Mouse (Mus musculus): Measurements from ENCODE around the gene Olfr62.

The Olfr62 gene

GRCm38 (mm10) chr4:118658652-118659051, at the start of gene Olfr62:
Gene Olfr62 (plus strand): TSS chr4:118658952.

GRCm38 (mm10) chr4:118609836-118610235, 48.9 kb upstream of the Olfr62 start:
- 71% methylated on average over 3 of the region's 3 CpGs for WGBS

GRCm38 (mm10) chr4:118612619-118613018, 46.1 kb upstream of the Olfr62 start:
- 31% methylated on average over 11 of the region's 11 CpGs for WGBS

- WGBS: 68% methylated on average over 11 of the region's 11 CpGs
Measured at GRCm38 (mm10) chr4:118615412-118615811, 43.3 kb upstream of the Olfr62 start.

GRCm38 (mm10) chr4:118620279-118620966, 38.3 kb upstream of the Olfr62 start, which contains the start of the genes Cfap57 and Ebna1bp2:
Gene Cfap57 (minus strand): TSS chr4:118620777.
Gene Ebna1bp2 (plus strand): TSS chr4:118620799.
- under 1% methylated on average over 37 of the region's 41 CpGs for WGBS

- WGBS: under 1% methylated on average over 23 of the region's 23 CpGs
Measured at GRCm38 (mm10) chr4:118620967-118621320, 37.8 kb upstream of the Olfr62 start.

- 86% methylated on average over 9 of the region's 9 CpGs for WGBS
Measured at GRCm38 (mm10) chr4:118621781-118622180, 37.0 kb upstream of the Olfr62 start.

GRCm38 (mm10) chr4:118630261-118630660, 28.5 kb upstream of the Olfr62 start:
- WGBS: 69% methylated on average over 5 of the region's 5 CpGs

- 16% methylated on average over 20 of the region's 20 CpGs for WGBS
Measured at GRCm38 (mm10) chr4:118642346-118643190, 16.2 kb upstream of the Olfr62 start.

GRCm38 (mm10) chr4:118645234-118645633, 13.5 kb upstream of the Olfr62 start:
- WGBS: 19% methylated on average over 2 of the region's 2 CpGs

GRCm38 (mm10) chr4:118687086-118687485, 28.3 kb downstream of the Olfr62 start:
- WGBS: 89% methylated on average over 2 of the region's 2 CpGs

- WGBS: 54% methylated on average over 12 of the region's 12 CpGs
Measured at GRCm38 (mm10) chr4:118692412-118692973, 33.7 kb downstream of the Olfr62 start, which contains the start of gene Olfr1342. Gene Olfr1342 (minus strand): TSS chr4:118692756.

- WGBS: 39% methylated on average over 2 of the region's 2 CpGs
Measured at GRCm38 (mm10) chr4:118693812-118694211, 35.1 kb downstream of the Olfr62 start.

GRCm38 (mm10) chr4:118703223-118703622, 44.5 kb downstream of the Olfr62 start, which contains the start of gene Olfr1341:
Gene Olfr1341 (plus strand): TSS chr4:118703523.
- 72% methylated on average over 3 of the region's 3 CpGs for WGBS

GRCm38 (mm10) chr4:118708086-118708485, 49.3 kb downstream of the Olfr62 start:
- WGBS: 83% methylated on average over 5 of the region's 5 CpGs

GRCm38 (mm10) chr4:118711656-118712055, 52.9 kb downstream of the Olfr62 start:
- 59% methylated on average over 1 of the region's 1 CpGs for WGBS
